Mouse (Mus musculus) ES-E14 (cell line): ENCODE measurements at regions not wholly inside any gene's neighbourhood (a gene's known extent, or its start where the extent isn't known, plus 50 kb on each side); places are given as distances from the start of the nearest gene placed in this dataset.

Experiments
- HCFC1 ChIP-seq: IDR thresholded peaks from 2 replicates; pipeline ENCODE4 v1.6.1; 2012; ENCODE audit warnings: low read length, inconsistent platforms, borderline replicate concordance; ENCODE audit not compliant: insufficient read depth
- MAFK ChIP-seq: IDR thresholded peaks from 2 replicates; pipeline ENCODE4 v1.6.1; 2014; ENCODE audit warnings: mild to moderate bottlenecking, low read depth, low read length, inconsistent platforms; ENCODE audit not compliant: insufficient read depth
- ZNF384 ChIP-seq: IDR thresholded peaks from 2 replicates; pipeline ENCODE4 v1.6.1; 2012; ENCODE audit warnings: low read depth, low read length, inconsistent platforms

- TF ChIP-seq ZNF384: no peak
- TF ChIP-seq HCFC1: no peak
- no peak for TF ChIP-seq MAFK
Observed at GRCm38 (mm10) chr9:34234734-34235133, 251.0 kb upstream of the Kirrel3 start.
